Mouse (Mus musculus): ENCODE measurements around the gene Tnrc18. TPM values are rescaled to one million over a fixed set of nuclear protein-coding genes. Genes with fewer than 3 reads are reported as not detected.

The Tnrc18 gene
- polyA plus RNA-seq, 1 experiment from 2014 or later, result 32.5 TPM

DNA sequence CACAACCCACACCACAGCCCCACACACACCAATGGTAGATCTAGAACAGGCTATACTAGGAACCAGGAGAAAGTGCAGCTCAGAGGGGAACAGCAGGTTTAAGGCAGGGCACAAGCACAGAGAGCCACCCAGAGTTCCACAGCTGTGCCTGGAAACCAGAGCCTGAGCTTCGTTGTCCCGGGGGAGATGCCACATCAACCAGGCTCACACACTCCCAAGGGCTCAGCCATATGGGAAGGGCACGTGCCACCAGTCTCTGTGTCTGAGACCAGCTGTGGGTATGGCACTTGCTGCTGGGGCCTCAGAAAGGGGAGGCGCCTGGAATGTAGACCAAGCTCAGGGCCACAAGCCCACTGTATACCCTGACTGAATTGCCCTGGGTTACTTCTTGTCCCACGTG lies 36.9 kb downstream of the Tnrc18 start:
- 0 out of 2 replicates have a peak, but pooled peaks cover 4% of the 10 kb centered on the region for H3K4me1 ChIP-seq (ENCODE audit: control insufficient read depth, insufficient read depth, low read length)
- no peak overlapping the region for H3K9ac ChIP-seq (ENCODE audit: low read length)
- DNase-seq (ENCODE audit: low spot score), result no peak
- no peaks in the 10 kb centered on the region for H3K27me3 ChIP-seq (ENCODE audit: control insufficient read depth, insufficient read depth, low read length)
- H3K36me3 ChIP-seq (ENCODE audit: control insufficient read depth, insufficient read depth, low read length), result peaks cover 14% of the 10 kb centered on the region
- H3K4me2 ChIP-seq (ENCODE audit: low read depth), result no peak overlapping the region
- no peaks in the 10 kb centered on the region for H3K9me3 ChIP-seq (ENCODE audit: control insufficient read depth, low read length)
- ATAC-seq (ENCODE audit: insufficient read depth, low FRiP score, low TSS enrichment), result no peak
- no peak overlapping the region for H3K4me3 ChIP-seq (ENCODE audit: low read depth, low read length)
- WGBS, result 84% methylated on average over 5 of the region's 5 CpGs
- H3K27ac ChIP-seq (ENCODE audit: low read depth, low read length), result no peak overlapping the region

DNA sequence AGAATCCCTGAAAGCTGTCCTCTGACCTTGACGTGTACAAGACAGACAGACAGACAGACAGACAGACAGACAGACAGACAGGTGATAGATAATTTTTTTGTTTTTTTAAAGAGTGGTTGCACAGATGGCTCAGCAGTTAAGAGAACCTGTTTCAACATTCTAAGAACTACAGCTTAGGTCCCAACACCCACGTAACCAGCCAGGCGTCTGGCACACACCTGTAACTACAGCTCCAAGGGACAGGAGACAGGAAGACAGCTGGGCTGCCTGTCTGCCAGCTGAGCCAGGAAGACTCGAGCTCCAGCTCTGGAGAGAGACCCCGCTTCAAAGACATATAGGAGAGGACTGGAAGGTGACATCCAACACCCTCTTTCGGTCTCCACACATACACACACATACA lies 38.6 kb downstream of the Tnrc18 start:
- Histone ChIP-seq H3K4me1 (ENCODE audit: control insufficient read depth, insufficient read depth, low read length) (0 out of 2 replicates have a peak, but pooled peaks cover 4% of the 10 kb centered on the region), H3K36me3 (ENCODE audit: control insufficient read depth, insufficient read depth, low read length) (peaks cover 15% of the 10 kb centered on the region), H3K27me3 (ENCODE audit: control insufficient read depth, insufficient read depth, low read length) (no peaks in the 10 kb centered on the region), H3K4me2 (ENCODE audit: low read depth) (no peak overlapping the region), H3K9me3 (ENCODE audit: control insufficient read depth, low read length) (no peaks in the 10 kb centered on the region), H3K4me3 (ENCODE audit: low read depth, low read length) (no peak overlapping the region), H3K27ac (ENCODE audit: low read depth, low read length) (no peak overlapping the region), H3K9ac (ENCODE audit: low read length) (no peak overlapping the region)
- 75% methylated on average over 6 of the region's 6 CpGs for WGBS
- DNase-seq (ENCODE audit: low spot score) (no peak), ATAC-seq (ENCODE audit: insufficient read depth, low FRiP score, low TSS enrichment) (no peak)

DNA sequence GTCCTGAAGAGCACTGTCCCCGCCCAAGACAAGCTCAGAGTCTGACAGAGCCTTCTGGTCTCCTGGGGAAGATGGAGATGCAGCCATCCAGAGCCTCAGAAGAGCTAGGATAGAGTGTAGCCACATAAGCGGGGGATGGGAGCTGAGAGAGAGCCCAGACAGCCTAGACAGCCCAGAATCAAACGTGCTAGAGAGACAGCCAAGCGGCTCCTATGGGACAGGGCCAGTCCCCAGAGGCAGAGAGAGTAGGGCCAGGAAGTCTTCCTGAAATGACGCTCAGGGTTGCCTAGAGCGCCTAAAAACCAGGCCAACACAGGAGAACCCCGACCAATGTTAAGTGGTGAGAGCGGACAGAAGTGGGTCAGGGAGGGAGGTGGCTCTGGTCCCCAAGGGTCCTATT lies 39.3 kb downstream of the Tnrc18 start:
- Histone ChIP-seq H3K27ac (ENCODE audit: low read depth, low read length) (no peak overlapping the region), H3K4me3 (ENCODE audit: low read depth, low read length) (no peak overlapping the region), H3K9ac (ENCODE audit: low read length) (no peak overlapping the region), H3K9me3 (ENCODE audit: control insufficient read depth, low read length) (no peaks in the 10 kb centered on the region), H3K4me2 (ENCODE audit: low read depth) (no peak overlapping the region), H3K4me1 (ENCODE audit: control insufficient read depth, insufficient read depth, low read length) (0 out of 2 replicates have a peak, but pooled peaks cover 4% of the 10 kb centered on the region), H3K27me3 (ENCODE audit: control insufficient read depth, insufficient read depth, low read length) (no peaks in the 10 kb centered on the region), H3K36me3 (ENCODE audit: control insufficient read depth, insufficient read depth, low read length) (peaks cover 20% of the 10 kb centered on the region)
- DNase-seq (ENCODE audit: low spot score) (no peak), ATAC-seq (ENCODE audit: insufficient read depth, low FRiP score, low TSS enrichment) (no peak)
- WGBS, result 72% methylated on average over 8 of the region's 8 CpGs

DNA sequence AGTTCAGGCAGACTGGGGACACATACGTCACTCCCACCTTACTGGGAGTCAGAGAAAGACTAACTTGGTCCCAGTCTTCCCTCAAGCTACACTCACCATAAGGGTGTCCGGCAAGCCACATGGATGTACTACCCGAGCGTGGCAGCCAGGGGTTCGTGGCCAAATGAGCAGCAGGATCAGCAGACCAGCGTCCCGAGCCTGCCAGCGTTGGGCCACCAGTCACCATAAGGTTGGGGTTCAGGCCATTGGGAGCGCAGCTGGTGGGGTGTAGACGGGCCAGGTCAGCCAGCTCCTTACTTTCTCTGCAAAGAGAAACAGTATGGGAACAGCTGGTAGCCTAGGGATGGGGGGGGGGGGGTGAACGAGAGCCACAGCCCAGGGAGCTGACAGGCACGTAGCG lies 41.4 kb downstream of the Tnrc18 start:
- Histone ChIP-seq H3K27ac (ENCODE audit: low read depth, low read length) (no peak overlapping the region), H3K4me1 (ENCODE audit: control insufficient read depth, insufficient read depth, low read length) (0 out of 2 replicates have a peak, but pooled peaks cover under 1% of the 10 kb centered on the region), H3K27me3 (ENCODE audit: control insufficient read depth, insufficient read depth, low read length) (no peaks in the 10 kb centered on the region), H3K4me3 (ENCODE audit: low read depth, low read length) (no peak overlapping the region), H3K4me2 (ENCODE audit: low read depth) (no peak overlapping the region), H3K9me3 (ENCODE audit: control insufficient read depth, low read length) (no peaks in the 10 kb centered on the region), H3K36me3 (ENCODE audit: control insufficient read depth, insufficient read depth, low read length) (peaks cover 31% of the 10 kb centered on the region), H3K9ac (ENCODE audit: low read length) (no peak overlapping the region)
- 92% methylated on average over 13 of the region's 13 CpGs for WGBS
- DNase-seq (ENCODE audit: low spot score) (no peak), ATAC-seq (ENCODE audit: insufficient read depth, low FRiP score, low TSS enrichment) (no peak)

DNA sequence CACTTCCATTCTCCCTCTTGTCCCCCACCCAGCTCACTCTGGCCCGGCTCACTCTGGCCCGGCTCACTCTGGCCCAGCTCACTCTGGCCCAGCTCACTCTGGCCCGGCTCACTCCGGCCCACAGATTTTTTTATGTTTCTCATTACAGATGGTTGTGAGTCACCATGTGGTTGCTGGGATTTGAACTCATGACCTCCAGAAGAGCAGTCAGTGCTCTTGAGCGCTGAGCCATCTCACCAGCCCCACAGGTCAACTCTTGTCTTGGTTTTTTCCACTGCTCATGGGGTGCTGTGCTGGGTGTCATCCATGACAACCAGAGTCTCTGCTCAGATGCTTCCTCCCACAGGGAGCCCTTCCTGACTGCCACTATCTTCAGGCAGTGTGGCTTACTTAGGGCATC lies 42.7 kb downstream of the Tnrc18 start:
- Histone ChIP-seq H3K4me1 (ENCODE audit: control insufficient read depth, insufficient read depth, low read length) (no peaks in the 10 kb centered on the region), H3K9ac (ENCODE audit: low read length) (no peak overlapping the region), H3K27me3 (ENCODE audit: control insufficient read depth, insufficient read depth, low read length) (no peaks in the 10 kb centered on the region), H3K9me3 (ENCODE audit: control insufficient read depth, low read length) (no peaks in the 10 kb centered on the region), H3K36me3 (ENCODE audit: control insufficient read depth, insufficient read depth, low read length) (peaks cover 29% of the 10 kb centered on the region), H3K4me3 (ENCODE audit: low read depth, low read length) (no peak overlapping the region), H3K27ac (ENCODE audit: low read depth, low read length) (no peak overlapping the region), H3K4me2 (ENCODE audit: low read depth) (no peak overlapping the region)
- ATAC-seq (ENCODE audit: insufficient read depth, low FRiP score, low TSS enrichment) (no peak), DNase-seq (ENCODE audit: low spot score) (no peak)
- 97% methylated on average over 5 of the region's 5 CpGs for WGBS

DNA sequence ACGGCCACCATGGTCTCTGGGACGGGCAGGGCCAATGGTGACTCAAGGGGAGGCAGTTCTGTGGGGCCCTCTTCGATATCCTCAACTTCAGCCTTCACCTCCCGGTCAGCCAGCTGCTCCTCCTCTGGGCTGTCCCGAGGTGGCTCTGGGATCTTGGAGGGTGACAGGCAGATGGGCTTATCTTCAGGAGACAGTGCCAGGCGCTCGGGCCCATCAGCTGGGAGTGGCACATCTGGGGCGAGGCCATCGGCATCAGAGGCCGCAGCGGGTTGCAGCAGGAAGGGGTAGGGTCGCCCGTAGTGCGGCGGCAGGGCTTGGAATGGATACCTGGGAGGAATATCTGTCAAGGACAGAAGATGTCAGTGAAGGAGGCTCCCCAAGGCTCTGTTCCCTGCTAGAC lies 45.5 kb downstream of the Tnrc18 start:
- WGBS, result 92% methylated on average over 15 of the region's 15 CpGs
- Histone ChIP-seq H3K4me3 (ENCODE audit: low read depth, low read length) (no peak overlapping the region), H3K36me3 (ENCODE audit: control insufficient read depth, insufficient read depth, low read length) (peaks cover 29% of the 10 kb centered on the region), H3K9ac (ENCODE audit: low read length) (no peak overlapping the region), H3K27me3 (ENCODE audit: control insufficient read depth, insufficient read depth, low read length) (no peaks in the 10 kb centered on the region), H3K27ac (ENCODE audit: low read depth, low read length) (no peak overlapping the region), H3K4me1 (ENCODE audit: control insufficient read depth, insufficient read depth, low read length) (peaks cover 3% of the 10 kb centered on the region; the same call in 1 of the 2 replicates), H3K9me3 (ENCODE audit: control insufficient read depth, low read length) (no peaks in the 10 kb centered on the region), H3K4me2 (ENCODE audit: low read depth) (no peak overlapping the region)
- DNase-seq (ENCODE audit: low spot score) (no peak), ATAC-seq (ENCODE audit: insufficient read depth, low FRiP score, low TSS enrichment) (no peak)

DNA sequence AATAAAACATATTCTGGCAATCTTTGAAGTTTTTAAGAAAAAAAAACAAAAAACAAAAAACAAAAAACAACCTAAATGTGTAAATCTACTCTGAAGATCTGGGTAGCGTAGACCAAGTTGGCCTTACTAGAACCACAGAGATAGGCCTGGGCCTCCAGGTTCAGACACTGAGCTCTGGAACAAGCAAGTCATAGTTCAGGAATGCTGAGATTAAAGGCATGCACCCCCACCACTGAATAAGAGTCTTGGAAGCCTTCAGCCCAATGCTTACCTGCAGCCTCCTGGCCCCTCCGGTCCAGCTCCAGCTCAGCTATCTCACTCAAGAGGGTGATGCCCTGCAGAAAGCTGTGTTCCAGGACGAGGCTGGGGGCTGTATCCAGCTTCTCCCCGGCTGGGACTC lies 46.4 kb downstream of the Tnrc18 start:
- H3K27me3 ChIP-seq (ENCODE audit: control insufficient read depth, insufficient read depth, low read length), result no peaks in the 10 kb centered on the region
- H3K9ac ChIP-seq (ENCODE audit: low read length), result no peak overlapping the region
- 94% methylated on average over 4 of the region's 4 CpGs for WGBS
- no peak overlapping the region for H3K4me2 ChIP-seq (ENCODE audit: low read depth)
- DNase-seq (ENCODE audit: low spot score) (no peak), ATAC-seq (ENCODE audit: insufficient read depth, low FRiP score, low TSS enrichment) (no peak)
- no peak overlapping the region for H3K4me3 ChIP-seq (ENCODE audit: low read depth, low read length)
- H3K4me1 ChIP-seq (ENCODE audit: control insufficient read depth, insufficient read depth, low read length), result peaks cover 3% of the 10 kb centered on the region; the same call in 1 of the 2 replicates
- H3K27ac ChIP-seq (ENCODE audit: low read depth, low read length), result no peak overlapping the region
- no peaks in the 10 kb centered on the region for H3K9me3 ChIP-seq (ENCODE audit: control insufficient read depth, low read length)
- peaks cover 26% of the 10 kb centered on the region for H3K36me3 ChIP-seq (ENCODE audit: control insufficient read depth, insufficient read depth, low read length)

DNA sequence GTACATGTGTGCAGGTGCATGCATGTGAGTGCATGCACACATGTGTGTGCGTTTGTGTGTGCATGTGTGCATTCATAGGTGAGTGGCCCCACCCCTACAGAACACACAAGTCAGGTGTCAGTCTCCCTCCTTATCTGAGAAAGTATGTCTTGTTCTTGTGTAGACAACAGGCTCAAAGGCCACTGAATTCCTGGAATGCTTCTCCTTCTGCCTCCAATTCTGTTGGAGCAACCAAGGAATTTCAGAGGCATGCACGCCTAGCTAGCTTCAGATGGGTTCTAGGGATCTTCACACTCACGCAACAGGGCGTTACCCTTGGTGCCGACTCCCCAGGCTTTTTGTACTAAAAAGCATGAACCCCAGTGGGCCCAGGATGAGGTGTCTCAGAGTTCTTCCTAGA lies 47.8 kb downstream of the Tnrc18 start:
- Histone ChIP-seq H3K36me3 (ENCODE audit: control insufficient read depth, insufficient read depth, low read length) (peaks cover 25% of the 10 kb centered on the region), H3K27me3 (ENCODE audit: control insufficient read depth, insufficient read depth, low read length) (no peaks in the 10 kb centered on the region), H3K27ac (ENCODE audit: low read depth, low read length) (no peak overlapping the region), H3K4me1 (ENCODE audit: control insufficient read depth, insufficient read depth, low read length) (peaks cover 3% of the 10 kb centered on the region; the same call in 1 of the 2 replicates), H3K4me3 (ENCODE audit: low read depth, low read length) (no peak overlapping the region), H3K9me3 (ENCODE audit: control insufficient read depth, low read length) (no peaks in the 10 kb centered on the region), H3K9ac (ENCODE audit: low read length) (no peak overlapping the region), H3K4me2 (ENCODE audit: low read depth) (no peak overlapping the region)
- WGBS, result 79% methylated on average over 5 of the region's 5 CpGs
- no peak for ATAC-seq (ENCODE audit: insufficient read depth, low FRiP score, low TSS enrichment)
- DNase-seq (ENCODE audit: low spot score), result no peak

DNA sequence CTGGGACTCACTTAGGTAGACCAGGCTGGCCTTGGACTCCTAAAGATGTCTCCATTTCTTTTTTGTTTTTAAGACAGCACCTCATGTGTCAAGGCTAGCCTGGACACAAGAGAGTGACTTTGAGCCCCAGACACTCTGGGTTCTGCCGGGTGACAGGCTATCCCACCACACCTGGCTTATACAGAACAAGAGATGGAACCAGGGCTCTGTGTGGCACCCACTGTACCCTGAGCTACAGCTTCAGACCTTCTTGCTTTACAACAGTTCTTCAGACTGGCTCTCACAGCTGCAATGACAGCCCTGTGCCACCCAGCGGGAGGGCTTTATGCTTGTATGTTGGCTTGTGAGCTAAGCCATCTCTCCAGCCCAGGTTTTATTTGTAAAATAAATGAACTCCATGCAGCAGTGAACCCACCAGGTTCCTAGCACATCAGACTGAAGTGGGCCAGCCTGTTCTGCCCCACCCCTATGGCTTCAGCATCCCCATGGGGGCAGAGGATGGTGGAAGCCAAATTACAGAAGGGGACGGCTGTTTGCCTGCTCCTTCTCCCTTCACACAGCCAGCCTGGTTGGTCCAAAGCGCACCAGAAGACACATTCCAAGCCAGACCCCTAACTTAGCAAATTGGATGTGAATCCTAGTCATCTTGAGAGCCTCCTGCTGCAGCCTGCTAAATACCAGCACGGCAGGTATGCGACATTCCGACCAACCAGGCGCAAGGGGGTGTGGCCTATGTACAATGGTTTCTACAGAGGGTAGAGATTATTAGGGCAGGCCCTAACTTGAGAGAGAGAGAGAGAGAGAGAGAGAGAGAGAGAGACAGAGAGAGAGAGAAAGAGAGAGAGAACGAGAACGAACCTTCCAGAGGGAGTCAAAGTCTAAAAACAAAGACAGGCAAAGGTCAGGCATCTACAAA lies 48.9 kb downstream of the Tnrc18 start:
- no peak overlapping the region for H3K4me2 ChIP-seq (ENCODE audit: low read depth)
- no peaks in the 10 kb centered on the region for H3K27me3 ChIP-seq (ENCODE audit: control insufficient read depth, insufficient read depth, low read length)
- DNase-seq (ENCODE audit: low spot score) (no peak), ATAC-seq (ENCODE audit: insufficient read depth, low FRiP score, low TSS enrichment) (no peak)
- peaks cover 3% of the 10 kb centered on the region; the same call in 1 of the 2 replicates for H3K4me1 ChIP-seq (ENCODE audit: control insufficient read depth, insufficient read depth, low read length)
- H3K4me3 ChIP-seq (ENCODE audit: low read depth, low read length), result no peak overlapping the region
- H3K27ac ChIP-seq (ENCODE audit: low read depth, low read length), result peak overlapping the region; percentile 50; the same call in 1 of the 2 replicates
- H3K36me3 ChIP-seq (ENCODE audit: control insufficient read depth, insufficient read depth, low read length), result peaks cover 27% of the 10 kb centered on the region
- H3K9me3 ChIP-seq (ENCODE audit: control insufficient read depth, low read length), result no peaks in the 10 kb centered on the region
- no peak overlapping the region for H3K9ac ChIP-seq (ENCODE audit: low read length)
- whole genome bisulfite sequencing, result 43% methylated on average over 10 of the region's 10 CpGs
